Mouse (Mus musculus) neural tube, postnatal 0 days (tissue): ENCODE data around the gene Col1a2. TPM values are rescaled to one million over a fixed set of nuclear protein-coding genes. Genes with fewer than 3 reads are reported as not detected.

Experiments
- polyA plus RNA-seq: library from polyadenylated mRNA; unstranded; fragments of >200 nt; fragmentation: Nextera tagmentation; extraction: Ambion mirVana; gene quantifications from 2 replicates; pipeline ENCODE4 v1.2.1, GENCODE M21; 2015

Col1a2 gene
- 188 and 234 TPM in 2 replicates for polyA plus RNA-seq

GRCm38 (mm10) chr6:4504603-4505131, at the start of gene Col1a2:
TSS of gene Col1a2 (plus strand) at chr6:4504814.

Other genes with a start within 250 kb of the Col1a2 start
- gene Casd1, start 96.0 kb downstream of the Col1a2 start, polyA plus RNA-seq = 37.6 and 39.4 TPM in 2 replicates
- 50.8 and 61.3 TPM in 2 replicates for gene Sgce, start 242.4 kb downstream of the Col1a2 start, polyA plus RNA-seq
- gene Peg10, start 242.5 kb downstream of the Col1a2 start, polyA plus RNA-seq = 2.8 and 3.0 TPM in 2 replicates